Mouse (Mus musculus) liver, adult 2 months (tissue): ENCODE data around the gene Gng7.

ENCODE experiments used
- CTCF ChIP-seq: fragments of 200-500 bp; IDR thresholded peaks from 2 replicates; pipeline ENCODE4 v1.5.1; 2011; ENCODE audit warnings: low read depth, low read length, control low read depth
- POLR2A ChIP-seq: fragments of 200-500 bp; IDR thresholded peaks from 2 replicates; pipeline ENCODE4 v1.6.1; 2011; ENCODE audit warnings: low read length, control low read depth; ENCODE audit not compliant: insufficient read depth; ENCODE audit errors: extremely low read depth

DNA sequence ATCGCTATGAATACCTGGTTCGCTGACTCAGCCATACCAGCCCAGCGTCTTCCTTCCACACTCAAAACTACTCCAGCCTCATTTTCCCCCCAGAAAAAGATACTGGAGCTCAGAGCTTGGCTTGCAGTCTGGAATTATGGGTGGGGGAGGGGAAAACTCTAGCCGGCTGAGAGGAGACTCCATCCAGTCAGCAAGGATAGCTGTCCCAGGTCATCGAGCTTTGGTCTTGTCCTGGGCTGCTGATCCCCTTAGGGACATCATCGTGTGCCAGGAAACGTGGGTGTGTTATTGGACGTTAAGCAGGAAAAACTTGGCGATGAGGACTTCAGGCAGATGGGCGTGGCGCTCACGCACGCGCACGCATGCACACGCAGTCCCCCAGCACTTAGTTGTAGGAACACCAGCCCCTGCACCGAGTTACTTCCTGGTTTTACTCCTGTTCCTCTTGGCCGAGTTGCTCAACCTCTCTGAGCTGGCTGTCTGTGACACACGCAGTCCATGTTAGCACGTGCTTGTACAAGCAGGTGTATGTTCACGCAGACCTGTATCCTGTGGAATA lies 81.2 kb downstream of the Gng7 start:
- no peak for TF ChIP-seq POLR2A
- no peak for TF ChIP-seq CTCF
